Mouse (Mus musculus) hindbrain, embryonic 13.5 days (tissue): Measurements from ENCODE around the gene Itm2a. TPM values are rescaled to one million over a fixed set of nuclear protein-coding genes. Genes with fewer than 3 reads are reported as not detected.

Experiments
- ATAC-seq: fragments of 200-750 bp; cut with Nextera tagmentation; 2 replicates; pipeline ENCODE4 v1.8.0; 2017; ENCODE audit warnings: moderate TSS enrichment; ENCODE audit not compliant: low FRiP score
- H3K27ac ChIP-seq: fragments of 300-500 bp; sonication (generic); 2 replicates; pipeline ENCODE4 v1.5.1; 2015; ENCODE audit warnings: inconsistent platforms, mild to moderate bottlenecking, moderate library complexity
- H3K27me3 ChIP-seq: fragments of 300-500 bp; sonication (generic); 2 replicates; pipeline ENCODE4 v1.6.1; 2015; ENCODE audit warnings: mild to moderate bottlenecking, inconsistent platforms
- H3K36me3 ChIP-seq: fragments of 300-500 bp; sonication (generic); 2 replicates; pipeline ENCODE4 v1.6.1; 2015; ENCODE audit warnings: mild to moderate bottlenecking, inconsistent platforms
- H3K4me1 ChIP-seq: fragments of 300-500 bp; sonication (generic); replicated peaks from 2 replicates; pipeline ENCODE4 v1.6.1; 2015; ENCODE audit warnings: inconsistent platforms
- H3K4me2 ChIP-seq: fragments of 300-500 bp; sonication (generic); 2 replicates; pipeline ENCODE4 v1.6.1; 2015; ENCODE audit warnings: inconsistent platforms, mild to moderate bottlenecking, moderate library complexity
- H3K4me3 ChIP-seq: fragments of 300-500 bp; sonication (generic); 2 replicates; pipeline ENCODE4 v1.5.1; 2015; ENCODE audit warnings: mild to moderate bottlenecking, inconsistent platforms
- H3K9ac ChIP-seq: fragments of 300-500 bp; sonication (generic); 2 replicates; pipeline ENCODE4 v1.6.1; 2015; ENCODE audit warnings: mild to moderate bottlenecking, inconsistent platforms
- H3K9me3 ChIP-seq: fragments of 300-500 bp; sonication (generic); 2 replicates; pipeline ENCODE4 v1.6.1; 2016; ENCODE audit warnings: inconsistent platforms
- WGBS: fragments of 180-500 bp; shearing (Covaris S2); methylation state at CpG from one replicate; pipeline ENCODE4 v1.1.7; 2015; 5-methylcytosine and 5-hydroxymethylcytosine counted together
- polyA plus RNA-seq: library from polyadenylated mRNA; unstranded; fragments of >200 nt; fragmentation: Nextera tagmentation; extraction: Ambion mirVana; gene quantifications from 2 replicates; pipeline ENCODE4 v1.2.1, GENCODE M21; 2015

Gene Itm2a
- polyA plus RNA-seq = 160 and 161 TPM in 2 replicates

DNA sequence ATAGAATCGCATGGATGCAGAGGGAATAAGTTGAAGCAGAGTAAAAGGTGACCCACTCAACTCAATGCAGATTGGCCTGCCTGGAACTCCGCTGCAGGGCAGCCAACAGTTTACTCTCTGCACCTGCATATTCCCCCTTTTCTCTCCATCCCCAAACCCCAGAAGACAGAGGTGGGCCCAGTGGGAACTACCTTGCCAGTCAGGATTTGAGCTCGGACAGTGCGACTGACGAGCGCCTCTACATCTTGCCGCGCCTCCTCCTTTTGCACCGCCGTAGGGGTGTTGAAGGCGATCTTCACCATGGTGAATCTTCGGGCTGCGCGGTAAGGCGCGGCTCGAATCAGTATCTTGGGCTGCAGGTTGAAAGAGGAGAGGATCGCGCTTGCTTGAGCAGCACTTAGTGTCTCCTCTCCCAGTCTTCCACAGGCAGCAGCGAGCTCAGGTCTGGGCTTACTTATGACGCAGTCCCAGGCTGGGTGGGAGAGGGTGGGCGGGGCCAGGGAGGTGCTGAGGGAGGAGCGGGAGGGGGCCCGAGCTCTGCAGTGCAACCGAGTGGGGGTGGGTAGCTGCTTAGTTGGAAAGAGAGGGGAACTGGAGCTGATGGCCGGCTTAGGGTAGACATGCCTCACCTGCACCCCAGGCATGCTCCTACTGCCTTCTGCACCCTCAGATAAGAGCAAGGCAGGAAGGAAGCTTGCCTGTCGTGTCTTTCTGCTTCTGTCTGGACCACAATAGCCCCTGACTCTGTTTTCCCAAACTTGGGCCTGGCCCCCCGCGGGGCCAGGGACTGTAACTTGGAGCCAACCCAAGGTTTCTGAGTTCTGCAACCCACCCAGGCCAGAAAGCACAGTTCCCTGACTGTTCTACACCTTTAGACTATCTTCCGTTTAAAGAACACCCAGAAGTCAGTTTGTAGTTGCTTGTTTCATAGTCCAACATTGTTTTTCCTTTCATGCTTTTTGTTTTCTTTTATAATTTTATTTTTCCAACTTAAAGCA, at the start of gene Itm2a:
Itm2a (minus strand) TSS at position 462 of the 998 bp plus-strand sequence.
- Histone ChIP-seq H3K27me3 (peaks cover 7% of the 10 kb centered on the region; the same call in 1 of the 2 replicates), H3K9ac (peak within 1 kb of the TSS; percentile 65), H3K27ac (0 out of 2 replicates have a peak within 1 kb of the TSS, but pooled peaks have one; percentile 30), H3K4me1 (no peaks in the 10 kb centered on the region), H3K4me2 (peak within 1 kb of the TSS; percentile 66), H3K9me3 (no peaks in the 10 kb centered on the region), H3K36me3 (no peaks in the 10 kb centered on the region), H3K4me3 (peak within 1 kb of the TSS; percentile 48)
- peak; percentile 92 for ATAC-seq
- WGBS = 24% methylated on average over 29 of the region's 30 CpGs

DNA sequence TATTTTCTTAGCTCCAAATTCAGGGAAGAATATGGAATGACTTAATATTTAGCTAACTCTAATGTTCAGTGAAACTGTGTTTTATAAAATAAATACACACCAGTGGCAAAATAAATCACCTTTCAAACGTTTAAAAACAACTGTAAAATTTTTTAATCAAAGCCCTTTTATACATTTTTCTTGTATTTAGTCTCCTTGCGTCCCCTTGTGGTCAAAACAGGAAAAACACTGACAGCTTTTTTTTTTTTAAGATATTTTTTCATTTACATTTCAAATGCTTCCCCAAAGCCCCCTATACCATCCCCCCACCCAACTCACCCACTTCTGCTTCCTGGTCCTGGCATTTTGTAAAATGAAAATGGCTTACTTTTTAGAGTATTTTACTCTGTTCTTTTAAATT, 32.7 kb upstream of the Itm2a start:
- H3K4me3 ChIP-seq = no peak overlapping the region
- H3K27me3 ChIP-seq = no peaks in the 10 kb centered on the region
- H3K27ac ChIP-seq = no peak overlapping the region
- no peak overlapping the region for H3K9ac ChIP-seq
- 0 out of 2 replicates have a peak, but pooled peaks cover 2% of the 10 kb centered on the region for H3K9me3 ChIP-seq
- no peaks in the 10 kb centered on the region for H3K4me1 ChIP-seq
- H3K4me2 ChIP-seq = no peak overlapping the region
- no peaks in the 10 kb centered on the region for H3K36me3 ChIP-seq
- no peak for ATAC-seq
- 5% methylated on average over 2 of the region's 2 CpGs for WGBS

GRCm38 (mm10) chrX:107421304-107421703, 18.1 kb upstream of the Itm2a start:
- ATAC-seq = no peak
- no peaks in the 10 kb centered on the region for H3K9me3 ChIP-seq

GRCm38 (mm10) chrX:107417345-107417744, 14.2 kb upstream of the Itm2a start:
- Histone ChIP-seq H3K4me3 (no peak overlapping the region), H3K9ac (no peak overlapping the region), H3K4me1 (no peaks in the 10 kb centered on the region), H3K27me3 (peaks cover 5% of the 10 kb centered on the region; the same call in 1 of the 2 replicates), H3K27ac (no peak overlapping the region), H3K36me3 (no peaks in the 10 kb centered on the region), H3K9me3 (no peaks in the 10 kb centered on the region), H3K4me2 (no peak overlapping the region)
- 17% methylated on average over 3 of the region's 3 CpGs for WGBS
- no peak for ATAC-seq

More at GRCm38 (mm10) chrX:107421304-107421703, 18.1 kb upstream of the Itm2a start:
- 91% methylated on average over 2 of the region's 2 CpGs for WGBS
- Histone ChIP-seq H3K27me3 (no peaks in the 10 kb centered on the region; the same call in 1 of the 2 replicates), H3K36me3 (no peaks in the 10 kb centered on the region), H3K4me1 (no peaks in the 10 kb centered on the region), H3K27ac (no peak overlapping the region), H3K4me3 (no peak overlapping the region), H3K4me2 (no peak overlapping the region), H3K9ac (no peak overlapping the region)

DNA sequence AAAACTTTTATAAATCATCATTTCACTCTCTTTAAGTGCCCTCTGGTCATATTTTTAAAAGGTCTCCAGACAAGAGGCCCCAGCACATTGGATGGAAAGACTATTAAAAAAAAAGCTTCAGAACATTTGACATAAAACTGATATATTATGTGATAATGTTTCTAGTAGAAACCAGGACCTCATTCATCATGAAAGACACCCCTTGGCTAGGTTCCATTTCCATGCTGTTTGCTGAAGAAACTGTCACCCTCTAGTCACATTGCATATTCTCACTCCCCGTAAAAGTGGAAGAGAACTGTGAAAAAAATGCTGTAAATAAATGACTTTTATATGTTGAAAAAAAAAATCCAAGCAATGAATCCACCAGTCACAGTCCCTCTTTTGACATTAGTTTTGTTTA, 12.8 kb upstream of the Itm2a start:
- H3K36me3 ChIP-seq = no peaks in the 10 kb centered on the region
- peaks cover 8% of the 10 kb centered on the region; the same call in 1 of the 2 replicates for H3K27me3 ChIP-seq
- no peak overlapping the region for H3K4me2 ChIP-seq
- ATAC-seq = no peak
- no peak overlapping the region for H3K9ac ChIP-seq
- no peak overlapping the region for H3K4me3 ChIP-seq
- 49% methylated on average over 1 of the region's 1 CpGs for WGBS
- no peak overlapping the region for H3K27ac ChIP-seq
- no peaks in the 10 kb centered on the region for H3K9me3 ChIP-seq
- H3K4me1 ChIP-seq = no peaks in the 10 kb centered on the region

- peak; percentile 24; the same call in 1 of the 2 replicates for ATAC-seq
- 19% methylated on average over 18 of the region's 18 CpGs for WGBS
- no peaks in the 10 kb centered on the region for H3K4me1 ChIP-seq
- H3K27ac ChIP-seq = no peak overlapping the region
- H3K36me3 ChIP-seq = no peaks in the 10 kb centered on the region
- no peaks in the 10 kb centered on the region for H3K9me3 ChIP-seq
- H3K9ac ChIP-seq = peak overlapping the region; percentile 65
- H3K27me3 ChIP-seq = peaks cover 7% of the 10 kb centered on the region; the same call in 1 of the 2 replicates
- H3K4me2 ChIP-seq = peak overlapping the region; percentile 66
- H3K4me3 ChIP-seq = peak overlapping the region; percentile 48
Observed at GRCm38 (mm10) chrX:107402481-107402880, 695 bp downstream of the Itm2a start.

DNA sequence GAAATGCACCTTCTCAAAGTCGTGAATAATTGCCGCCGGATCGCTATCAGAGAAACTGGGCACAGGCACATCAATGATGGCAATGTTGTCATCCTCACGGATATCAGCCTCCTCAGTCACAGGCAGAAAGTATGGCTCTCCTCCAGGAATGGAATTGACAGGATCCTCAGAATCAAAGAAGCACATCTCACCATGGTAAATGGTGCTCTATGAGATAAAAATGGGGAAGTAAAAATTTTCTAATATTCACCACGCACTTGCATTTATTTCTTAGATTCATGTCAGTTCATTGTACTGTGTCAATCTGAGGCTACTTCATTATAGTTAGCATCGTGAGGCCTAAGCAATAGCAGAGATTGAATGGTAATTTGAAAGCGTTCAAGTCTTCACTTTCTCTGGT, 4.1 kb downstream of the Itm2a start:
- Histone ChIP-seq H3K4me3 (no peak overlapping the region), H3K4me1 (no peaks in the 10 kb centered on the region), H3K9ac (no peak overlapping the region), H3K27ac (no peak overlapping the region), H3K36me3 (no peaks in the 10 kb centered on the region), H3K4me2 (no peak overlapping the region), H3K9me3 (no peaks in the 10 kb centered on the region), H3K27me3 (peaks cover 6% of the 10 kb centered on the region; the same call in 1 of the 2 replicates)
- 87% methylated on average over 8 of the region's 8 CpGs for WGBS
- no peak for ATAC-seq

DNA sequence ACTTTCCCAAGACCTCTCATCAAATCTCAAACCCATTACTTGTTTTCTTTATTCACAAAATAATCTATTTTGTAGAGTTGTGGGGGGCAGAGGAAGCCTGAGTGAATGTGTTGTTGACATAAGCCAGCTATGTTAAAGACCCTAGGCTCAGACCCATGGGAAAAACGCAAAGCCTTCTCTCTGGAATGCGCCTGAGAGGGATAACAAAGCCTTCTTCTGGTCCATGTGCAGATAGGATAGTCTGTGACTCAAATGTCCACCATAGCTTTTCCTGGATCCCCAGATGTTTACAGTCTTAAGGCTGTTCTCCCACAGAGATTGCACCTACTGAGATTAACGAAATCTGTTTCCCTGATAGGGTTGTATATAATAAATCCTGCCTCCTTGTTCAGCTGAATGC, 9.9 kb downstream of the Itm2a start:
- no peaks in the 10 kb centered on the region for H3K27me3 ChIP-seq
- H3K4me2 ChIP-seq = no peak overlapping the region
- no peaks in the 10 kb centered on the region for H3K4me1 ChIP-seq
- no peak for ATAC-seq
- no peaks in the 10 kb centered on the region for H3K9me3 ChIP-seq
- H3K27ac ChIP-seq = no peak overlapping the region
- no peak overlapping the region for H3K4me3 ChIP-seq
- WGBS = 70% methylated on average over 3 of the region's 3 CpGs
- no peak overlapping the region for H3K9ac ChIP-seq
- H3K36me3 ChIP-seq = no peaks in the 10 kb centered on the region

GRCm38 (mm10) chrX:107375329-107375728, 27.8 kb downstream of the Itm2a start:
- no peak for ATAC-seq
- WGBS = 69% methylated on average over 1 of the region's 1 CpGs
- no peak overlapping the region for H3K27ac ChIP-seq

More at GRCm38 (mm10) chrX:107375329-107375728, 27.8 kb downstream of the Itm2a start:
- Histone ChIP-seq H3K36me3 (no peaks in the 10 kb centered on the region), H3K9ac (no peak overlapping the region), H3K9me3 (no peaks in the 10 kb centered on the region), H3K27me3 (no peaks in the 10 kb centered on the region), H3K4me2 (no peak overlapping the region), H3K4me3 (no peak overlapping the region), H3K4me1 (no peaks in the 10 kb centered on the region)

Other genes with a start within 250 kb of the Itm2a start
- not detected in 2 replicates for gene Gpr174, start 147.5 kb downstream of the Itm2a start, polyA plus RNA-seq